Mouse (Mus musculus) brain, embryonic 14.5 days (tissue): ENCODE measurements around the gene P4ha3.

Source experiments
- CTCF ChIP-seq: fragments of 200-500 bp; IDR thresholded peaks from 2 replicates; pipeline ENCODE4 v1.5.1; 2012; ENCODE audit warnings: inconsistent platforms, mild to moderate bottlenecking, moderate library complexity, borderline replicate concordance; ENCODE audit not compliant: insufficient read depth, insufficient read length; ENCODE audit errors: extremely low read depth
- POLR2A ChIP-seq: fragments of 200-500 bp; IDR thresholded peaks from 2 replicates; pipeline ENCODE4 v1.6.1; 2012; ENCODE audit warnings: mild to moderate bottlenecking, inconsistent platforms, borderline replicate concordance; ENCODE audit not compliant: poor library complexity, insufficient read depth, insufficient read length, severe bottlenecking; ENCODE audit errors: extremely low read depth

GRCm38 (mm10) chr7:100325482-100325881 is 40.2 kb downstream of the P4ha3 start:
- no peak for TF ChIP-seq POLR2A
- TF ChIP-seq CTCF: peak; percentile 86
